Mouse (Mus musculus) heart, adult 9 months (tissue): ENCODE measurements at regions not wholly inside any gene's neighbourhood (a gene's known extent, or its start where the extent isn't known, plus 50 kb on each side); places are given as distances from the start of the nearest gene placed in this dataset.

Source experiments
- DNase-seq, 2 experiments: peaks; one replicate each; pipeline ENCODE4 v3.0.0; 2022; ENCODE audit warnings: low spot score in 2 of 2

- peak; percentile 55 to 58 for DNase-seq
Measured at GRCm38 (mm10) chr10:17418227-17418685, 304.8 kb upstream of the Cited2 start.

GRCm38 (mm10) chr10:17423584-17424278, 299.3 kb upstream of the Cited2 start:
- no peak for DNase-seq

- DNase-seq = no peak
Measured at GRCm38 (mm10) chr10:17426197-17426596, 296.8 kb upstream of the Cited2 start.

- no peak for DNase-seq
Measured at GRCm38 (mm10) chr10:17427316-17427715, 295.7 kb upstream of the Cited2 start.

GRCm38 (mm10) chr10:17428315-17428714, 294.7 kb upstream of the Cited2 start:
- no peak for DNase-seq

GRCm38 (mm10) chr10:17431068-17431467, 291.9 kb upstream of the Cited2 start:
- no peak for DNase-seq

- no peak for DNase-seq
Measured at GRCm38 (mm10) chr10:17434098-17434497, 288.9 kb upstream of the Cited2 start.

- no peak for DNase-seq
Measured at GRCm38 (mm10) chr10:17450240-17450639, 272.8 kb upstream of the Cited2 start.

- DNase-seq = no peak
Measured at GRCm38 (mm10) chr10:17470880-17471279, 252.1 kb upstream of the Cited2 start.

GRCm38 (mm10) chr10:17472536-17472935, 250.5 kb upstream of the Cited2 start:
- no peak for DNase-seq

- no peak for DNase-seq
Measured at GRCm38 (mm10) chr10:17475976-17476375, 247.0 kb upstream of the Cited2 start.

- DNase-seq = peak; percentile 37 to 65
Measured at GRCm38 (mm10) chr10:17476720-17477119, 246.3 kb upstream of the Cited2 start.

- DNase-seq = no peak
Measured at GRCm38 (mm10) chr10:17478761-17479632, 244.0 kb upstream of the Cited2 start.

GRCm38 (mm10) chr10:17482751-17483150, 240.3 kb upstream of the Cited2 start:
- no peak for DNase-seq

GRCm38 (mm10) chr10:17485049-17485449, 238.0 kb upstream of the Cited2 start:
- peak in 1 of 2 experiments; percentile 44 for DNase-seq

- no peak for DNase-seq
Measured at GRCm38 (mm10) chr10:17485515-17485914, 237.5 kb upstream of the Cited2 start.

- DNase-seq = no peak
Measured at GRCm38 (mm10) chr10:17486011-17486410, 237.0 kb upstream of the Cited2 start.

- no peak for DNase-seq
Measured at GRCm38 (mm10) chr10:17487460-17487859, 235.6 kb upstream of the Cited2 start.

GRCm38 (mm10) chr10:17491611-17492305, 231.3 kb upstream of the Cited2 start:
- no peak for DNase-seq

GRCm38 (mm10) chr10:17493137-17493536, 229.9 kb upstream of the Cited2 start:
- DNase-seq = no peak

- no peak for DNase-seq
Measured at GRCm38 (mm10) chr10:17496831-17497230, 226.2 kb upstream of the Cited2 start.

- no peak for DNase-seq
Measured at GRCm38 (mm10) chr10:17510626-17511193, 212.3 kb upstream of the Cited2 start.
